Mouse (Mus musculus) neural tube, embryonic 14.5 days (tissue): ENCODE data around the gene Psen2. TPM values are rescaled to one million over a fixed set of nuclear protein-coding genes. Genes with fewer than 3 reads are reported as not detected.

Experiments
- ATAC-seq: fragments of 200-750 bp; cut with Nextera tagmentation; 2 replicates; pipeline ENCODE4 v1.8.0; 2017; ENCODE audit warnings: low read depth, mild to moderate bottlenecking, moderate TSS enrichment, moderate library complexity
- H3K27ac ChIP-seq: fragments of 300-500 bp; sonication (generic); 2 replicates; pipeline ENCODE4 v1.5.1; 2014; ENCODE audit warnings: low read depth, mild to moderate bottlenecking, control low read depth, low read length, moderate library complexity, mixed read lengths
- H3K27me3 ChIP-seq: fragments of 300-500 bp; sonication (generic); 2 replicates; pipeline ENCODE4 v1.6.1; 2014; ENCODE audit warnings: low read length; ENCODE audit not compliant: control insufficient read depth, insufficient read depth
- H3K36me3 ChIP-seq: fragments of 300-500 bp; sonication (generic); 2 replicates; pipeline ENCODE4 v1.6.1; 2014; ENCODE audit warnings: low read length, mixed read lengths; ENCODE audit not compliant: control insufficient read depth, insufficient read depth
- H3K4me1 ChIP-seq: fragments of 300-500 bp; sonication (generic); 2 replicates; pipeline ENCODE4 v1.6.1; 2014; ENCODE audit warnings: low read length; ENCODE audit not compliant: control insufficient read depth, insufficient read depth
- H3K4me2 ChIP-seq: fragments of 300-500 bp; sonication (generic); 2 replicates; pipeline ENCODE4 v1.6.1; 2014; ENCODE audit warnings: mild to moderate bottlenecking, low read depth, low read length, control low read depth
- H3K4me3 ChIP-seq: fragments of 300-500 bp; sonication (generic); 2 replicates; pipeline ENCODE4 v1.5.1; 2014; ENCODE audit warnings: low read depth, low read length, control low read depth, mixed read lengths
- H3K9ac ChIP-seq: fragments of 300-500 bp; sonication (generic); replicated peaks from 2 replicates; pipeline ENCODE4 v1.6.1; 2014; ENCODE audit warnings: low read depth, mild to moderate bottlenecking, control low read depth, low read length, mixed read lengths
- H3K9me3 ChIP-seq: fragments of 300-500 bp; sonication (generic); 2 replicates; pipeline ENCODE4 v1.6.1; 2016; ENCODE audit warnings: low read length; ENCODE audit not compliant: control insufficient read depth
- WGBS: fragments of 180-500 bp; shearing (Covaris S2); extraction: QIAGEN DNeasy Blood & Tissue Kit; methylation state at CpG from one replicate; pipeline ENCODE4 v1.1.7; 2014; 5-methylcytosine and 5-hydroxymethylcytosine counted together
- polyA plus RNA-seq: library from polyadenylated mRNA; unstranded; fragments of >200 nt; fragmentation: Nextera tagmentation; extraction: Ambion mirVana; gene quantifications from 2 replicates; pipeline ENCODE4 v1.2.1, GENCODE M21; 2014

The Psen2 gene
- polyA plus RNA-seq, 1 experiment from 2014 or later, result 16.3 TPM

- WGBS, result 97% methylated on average over 3 of the region's 3 CpGs
- H3K4me1 ChIP-seq, result no peaks in the 10 kb centered on the region
- H3K27ac ChIP-seq, result no peak overlapping the region
- H3K9ac ChIP-seq, result no peak overlapping the region
- H3K36me3 ChIP-seq, result no peaks in the 10 kb centered on the region
- no peak for ATAC-seq
- no peaks in the 10 kb centered on the region for H3K9me3 ChIP-seq
- no peak overlapping the region for H3K4me3 ChIP-seq
- H3K27me3 ChIP-seq, result no peaks in the 10 kb centered on the region
- no peak overlapping the region for H3K4me2 ChIP-seq
These were observed 54.9 kb downstream of the Psen2 start for GRCm38 (mm10) chr1:180208370-180208769.

GRCm38 (mm10) chr1:180200722-180201121 is 62.5 kb downstream of the Psen2 start:
- Histone ChIP-seq H3K4me3 (no peak overlapping the region), H3K9me3 (no peaks in the 10 kb centered on the region), H3K9ac (no peak overlapping the region), H3K27me3 (no peaks in the 10 kb centered on the region), H3K27ac (no peak overlapping the region), H3K4me2 (no peak overlapping the region), H3K36me3 (no peaks in the 10 kb centered on the region), H3K4me1 (no peaks in the 10 kb centered on the region)
- 59% methylated on average over 5 of the region's 5 CpGs for WGBS
- ATAC-seq, result no peak

GRCm38 (mm10) chr1:180199715-180200050 is 63.6 kb downstream of the Psen2 start:
- Histone ChIP-seq H3K9me3 (no peaks in the 10 kb centered on the region), H3K9ac (no peak overlapping the region)
- 80% methylated on average over 4 of the region's 4 CpGs for WGBS

GRCm38 (mm10) chr1:180198959-180199714 is 64.1 kb downstream of the Psen2 start, which contains the start of gene Coq8a:
Coq8a (minus strand) TSS chr1:180199602.
- H3K4me2 ChIP-seq, result no peak within 1 kb of the TSS
- no peak within 1 kb of the TSS for H3K4me3 ChIP-seq
- no peak within 1 kb of the TSS for H3K27ac ChIP-seq
- no peaks in the 10 kb centered on the region for H3K36me3 ChIP-seq
- 70% methylated on average over 4 of the region's 4 CpGs for WGBS
- H3K9me3 ChIP-seq, result no peaks in the 10 kb centered on the region
- no peak within 1 kb of the TSS for H3K9ac ChIP-seq
- H3K27me3 ChIP-seq, result no peaks in the 10 kb centered on the region
- no peaks in the 10 kb centered on the region for H3K4me1 ChIP-seq
- no peak for ATAC-seq

More at GRCm38 (mm10) chr1:180199715-180200050, 63.6 kb downstream of the Psen2 start:
- H3K27me3 ChIP-seq, result no peaks in the 10 kb centered on the region
- H3K4me3 ChIP-seq, result no peak overlapping the region
- ATAC-seq, result no peak
- no peaks in the 10 kb centered on the region for H3K4me1 ChIP-seq
- H3K4me2 ChIP-seq, result no peak overlapping the region
- H3K36me3 ChIP-seq, result no peaks in the 10 kb centered on the region
- no peak overlapping the region for H3K27ac ChIP-seq

GRCm38 (mm10) chr1:180197956-180198355 is 65.3 kb downstream of the Psen2 start:
- H3K4me3 ChIP-seq, result no peak overlapping the region
- ATAC-seq, result no peak
- H3K36me3 ChIP-seq, result no peaks in the 10 kb centered on the region

GRCm38 (mm10) chr1:180196508-180196907 is 66.7 kb downstream of the Psen2 start:
- H3K27me3 ChIP-seq, result no peaks in the 10 kb centered on the region
- no peak overlapping the region for H3K27ac ChIP-seq
- H3K9ac ChIP-seq, result no peak overlapping the region
- 93% methylated on average over 9 of the region's 9 CpGs for WGBS
- no peak for ATAC-seq
- H3K4me2 ChIP-seq, result peak overlapping the region; percentile 87; the same call in 1 of the 2 replicates
- H3K36me3 ChIP-seq, result no peaks in the 10 kb centered on the region
- H3K4me1 ChIP-seq, result no peaks in the 10 kb centered on the region
- no peak overlapping the region for H3K4me3 ChIP-seq
- no peaks in the 10 kb centered on the region for H3K9me3 ChIP-seq

More at GRCm38 (mm10) chr1:180197956-180198355, 65.3 kb downstream of the Psen2 start:
- WGBS, result 91% methylated on average over 3 of the region's 3 CpGs
- Histone ChIP-seq H3K4me2 (no peak overlapping the region), H3K27me3 (no peaks in the 10 kb centered on the region), H3K4me1 (no peaks in the 10 kb centered on the region), H3K9me3 (no peaks in the 10 kb centered on the region), H3K9ac (no peak overlapping the region), H3K27ac (no peak overlapping the region)

GRCm38 (mm10) chr1:180195703-180196381 is 67.4 kb downstream of the Psen2 start:
- Histone ChIP-seq H3K4me1 (no peaks in the 10 kb centered on the region), H3K4me2 (peak overlapping the region; percentile 87), H3K27me3 (no peaks in the 10 kb centered on the region), H3K9ac (peak overlapping the region; percentile 42), H3K4me3 (peak overlapping the region; percentile 56), H3K9me3 (no peaks in the 10 kb centered on the region), H3K36me3 (no peaks in the 10 kb centered on the region), H3K27ac (no peak overlapping the region)
- ATAC-seq, result peak; percentile 100
- WGBS, result under 1% methylated on average over 57 of the region's 57 CpGs

GRCm38 (mm10) chr1:180194781-180195471 is 68.3 kb downstream of the Psen2 start:
- H3K4me3 ChIP-seq, result peak overlapping the region; percentile 56
- H3K36me3 ChIP-seq, result no peaks in the 10 kb centered on the region
- H3K27ac ChIP-seq, result no peak overlapping the region
- no peaks in the 10 kb centered on the region for H3K9me3 ChIP-seq
- 31% methylated on average over 9 of the region's 9 CpGs for WGBS
- no peaks in the 10 kb centered on the region for H3K27me3 ChIP-seq
- peak; percentile 25; the same call in 1 of the 2 replicates for ATAC-seq
- H3K4me2 ChIP-seq, result peak overlapping the region; percentile 87
- peak overlapping the region; percentile 42; the same call in 1 of the 2 replicates for H3K9ac ChIP-seq
- H3K4me1 ChIP-seq, result no peaks in the 10 kb centered on the region

GRCm38 (mm10) chr1:180194048-180194447 is 69.2 kb downstream of the Psen2 start:
- no peaks in the 10 kb centered on the region for H3K4me1 ChIP-seq
- H3K27me3 ChIP-seq, result no peaks in the 10 kb centered on the region
- H3K4me3 ChIP-seq, result no peak overlapping the region
- no peaks in the 10 kb centered on the region for H3K9me3 ChIP-seq
- no peak overlapping the region for H3K4me2 ChIP-seq
- no peak for ATAC-seq
- no peak overlapping the region for H3K27ac ChIP-seq
- H3K36me3 ChIP-seq, result no peaks in the 10 kb centered on the region
- no peak overlapping the region for H3K9ac ChIP-seq
- WGBS, result 91% methylated on average over 9 of the region's 9 CpGs
